Mouse (Mus musculus): ENCODE results near the gene Ciapin1. TPM values are rescaled to one million over a fixed set of nuclear protein-coding genes. Genes with fewer than 3 reads are reported as not detected.
"Not testable (repeated sequence)": the region's sequence is repeated elsewhere in the genome, so short reads cannot be mapped to it uniquely, and the experiment has no call there.

Ciapin1 gene
- polyA plus RNA-seq, 1 experiment from 2014 or later, result 91.9 TPM

GRCm38 (mm10) chr8:94861352-94861910 lies 23.3 kb upstream of the Ciapin1 start:
- Histone ChIP-seq H3K4me2 (ENCODE audit: low read depth, low read length) (no peak overlapping the region), H3K4me1 (replicated peaks; ENCODE audit: control insufficient read depth, insufficient read depth, low read length) (peaks cover 10% of the 10 kb centered on the region), H3K27me3 (ENCODE audit: control insufficient read depth, insufficient read depth, low read depth, low read length) (no peaks in the 10 kb centered on the region), H3K36me3 (ENCODE audit: control insufficient read depth, insufficient read depth, low read length) (peaks cover 28% of the 10 kb centered on the region), H3K9me3 (ENCODE audit: control insufficient read depth, low read length) (no peaks in the 10 kb centered on the region), H3K27ac (ENCODE audit: low read length) (no peak overlapping the region), H3K9ac (ENCODE audit: low read length) (no peak overlapping the region), H3K4me3 (ENCODE audit: low read length) (no peak overlapping the region)
- no peak for ATAC-seq (ENCODE audit: low read depth)
- WGBS, result 75% methylated on average over 8 of the region's 8 CpGs

- Histone ChIP-seq H3K27me3 (ENCODE audit: control insufficient read depth, insufficient read depth, low read depth, low read length) (no peaks in the 10 kb centered on the region), H3K9me3 (ENCODE audit: control insufficient read depth, low read length) (no peaks in the 10 kb centered on the region), H3K4me1 (replicated peaks; ENCODE audit: control insufficient read depth, insufficient read depth, low read length) (peaks cover 10% of the 10 kb centered on the region), H3K4me3 (ENCODE audit: low read length) (peak within 1 kb of the TSS; percentile 66), H3K27ac (ENCODE audit: low read length) (0 out of 2 replicates have a peak within 1 kb of the TSS, but pooled peaks have one; percentile 24), H3K36me3 (ENCODE audit: control insufficient read depth, insufficient read depth, low read length) (peaks cover 18% of the 10 kb centered on the region), H3K4me2 (ENCODE audit: low read depth, low read length) (peak within 1 kb of the TSS; percentile 66), H3K9ac (ENCODE audit: low read length) (peak within 1 kb of the TSS; percentile 83)
- ATAC-seq (ENCODE audit: low read depth), result peak; percentile 83
- under 1% methylated on average over 68 of the region's 68 CpGs for WGBS
Observed at GRCm38 (mm10) chr8:94857346-94858173, 19.4 kb upstream of the Ciapin1 start, which contains the start of gene Polr2c. Gene Polr2c, plus strand, starts transcription at chr8:94857450.

GRCm38 (mm10) chr8:94857011-94857345 lies 18.8 kb upstream of the Ciapin1 start:
- no peak overlapping the region for H3K9ac ChIP-seq (ENCODE audit: low read length)
- 27% methylated on average over 5 of the region's 5 CpGs for WGBS
- no peak overlapping the region for H3K27ac ChIP-seq (ENCODE audit: low read length)
- H3K4me1 ChIP-seq (replicated peaks; ENCODE audit: control insufficient read depth, insufficient read depth, low read length), result peaks cover 10% of the 10 kb centered on the region
- H3K9me3 ChIP-seq (ENCODE audit: control insufficient read depth, low read length), result no peaks in the 10 kb centered on the region
- peaks cover 22% of the 10 kb centered on the region for H3K36me3 ChIP-seq (ENCODE audit: control insufficient read depth, insufficient read depth, low read length)
- H3K4me2 ChIP-seq (ENCODE audit: low read depth, low read length), result peak overlapping the region; percentile 42
- H3K4me3 ChIP-seq (ENCODE audit: low read length), result peak overlapping the region; percentile 66
- no peak for ATAC-seq (ENCODE audit: low read depth)
- no peaks in the 10 kb centered on the region for H3K27me3 ChIP-seq (ENCODE audit: control insufficient read depth, insufficient read depth, low read depth, low read length)

- ATAC-seq (ENCODE audit: low read depth); H3K4me2 ChIP-seq (ENCODE audit: low read depth, low read length); H3K4me1 ChIP-seq (replicated peaks; ENCODE audit: control insufficient read depth, insufficient read depth, low read length); H3K27me3 ChIP-seq (ENCODE audit: control insufficient read depth, insufficient read depth, low read depth, low read length); H3K9ac ChIP-seq (ENCODE audit: low read length); H3K27ac ChIP-seq (ENCODE audit: low read length); H3K9me3 ChIP-seq (ENCODE audit: control insufficient read depth, low read length); H3K4me3 ChIP-seq (ENCODE audit: low read length): not testable (repeated sequence)
- H3K36me3 ChIP-seq (ENCODE audit: control insufficient read depth, insufficient read depth, low read length), result peaks cover 38% of the 10 kb centered on the region
- 87% methylated on average over 11 of the region's 11 CpGs for WGBS
Observed at GRCm38 (mm10) chr8:94854761-94855160, 16.6 kb upstream of the Ciapin1 start.

- Histone ChIP-seq H3K27me3 (ENCODE audit: control insufficient read depth, insufficient read depth, low read depth, low read length) (no peaks in the 10 kb centered on the region), H3K4me2 (ENCODE audit: low read depth, low read length) (no peak overlapping the region), H3K36me3 (ENCODE audit: control insufficient read depth, insufficient read depth, low read length) (peaks cover 53% of the 10 kb centered on the region), H3K4me1 (replicated peaks; ENCODE audit: control insufficient read depth, insufficient read depth, low read length) (no peaks in the 10 kb centered on the region), H3K9me3 (ENCODE audit: control insufficient read depth, low read length) (no peaks in the 10 kb centered on the region), H3K9ac (ENCODE audit: low read length) (no peak overlapping the region), H3K27ac (ENCODE audit: low read length) (no peak overlapping the region), H3K4me3 (ENCODE audit: low read length) (no peak overlapping the region)
- WGBS, result 89% methylated on average over 5 of the region's 5 CpGs
- ATAC-seq (ENCODE audit: low read depth), result no peak
Observed at GRCm38 (mm10) chr8:94850049-94850448, 11.9 kb upstream of the Ciapin1 start.

- H3K4me3 ChIP-seq (ENCODE audit: low read length), result no peak overlapping the region
- no peak overlapping the region for H3K9ac ChIP-seq (ENCODE audit: low read length)
- no peaks in the 10 kb centered on the region for H3K27me3 ChIP-seq (ENCODE audit: control insufficient read depth, insufficient read depth, low read depth, low read length)
- H3K9me3 ChIP-seq (ENCODE audit: control insufficient read depth, low read length), result no peaks in the 10 kb centered on the region
- H3K36me3 ChIP-seq (ENCODE audit: control insufficient read depth, insufficient read depth, low read length), result peaks cover 12% of the 10 kb centered on the region; the same call in 1 of the 2 replicates
- no peak for ATAC-seq (ENCODE audit: low read depth)
- WGBS, result 37% methylated on average over 2 of the region's 2 CpGs
- no peak overlapping the region for H3K4me2 ChIP-seq (ENCODE audit: low read depth, low read length)
- H3K4me1 ChIP-seq (replicated peaks; ENCODE audit: control insufficient read depth, insufficient read depth, low read length), result peaks cover 16% of the 10 kb centered on the region
- H3K27ac ChIP-seq (ENCODE audit: low read length), result no peak overlapping the region
Observed at GRCm38 (mm10) chr8:94841183-94841582, 3.0 kb upstream of the Ciapin1 start.

- Histone ChIP-seq H3K4me3 (ENCODE audit: low read length) (peak overlapping the region; percentile 81), H3K4me1 (replicated peaks; ENCODE audit: control insufficient read depth, insufficient read depth, low read length) (peaks cover 16% of the 10 kb centered on the region), H3K27me3 (ENCODE audit: control insufficient read depth, insufficient read depth, low read depth, low read length) (no peaks in the 10 kb centered on the region), H3K36me3 (ENCODE audit: control insufficient read depth, insufficient read depth, low read length) (no peaks in the 10 kb centered on the region; the same call in 1 of the 2 replicates), H3K4me2 (ENCODE audit: low read depth, low read length) (peak overlapping the region; percentile 75), H3K9me3 (ENCODE audit: control insufficient read depth, low read length) (no peaks in the 10 kb centered on the region), H3K9ac (ENCODE audit: low read length) (peak overlapping the region; percentile 89), H3K27ac (ENCODE audit: low read length) (peak overlapping the region; percentile 86)
- WGBS, result under 1% methylated on average over 24 of the region's 24 CpGs
- peak; percentile 67 for ATAC-seq (ENCODE audit: low read depth)
Observed at GRCm38 (mm10) chr8:94838600-94838999, 442 bp upstream of the Ciapin1 start.

- peak overlapping the region; percentile 81 for H3K4me3 ChIP-seq (ENCODE audit: low read length)
- ATAC-seq (ENCODE audit: low read depth), result no peak
- no peaks in the 10 kb centered on the region for H3K27me3 ChIP-seq (ENCODE audit: control insufficient read depth, insufficient read depth, low read depth, low read length)
- peak overlapping the region; percentile 84 for H3K9ac ChIP-seq (ENCODE audit: low read length)
- WGBS, result 53% methylated on average over 11 of the region's 11 CpGs
- peak overlapping the region; percentile 92 for H3K4me2 ChIP-seq (ENCODE audit: low read depth, low read length)
- H3K4me1 ChIP-seq (replicated peaks; ENCODE audit: control insufficient read depth, insufficient read depth, low read length), result peaks cover 16% of the 10 kb centered on the region
- H3K27ac ChIP-seq (ENCODE audit: low read length), result no peak overlapping the region
- peaks cover 2% of the 10 kb centered on the region; the same call in 1 of the 2 replicates for H3K36me3 ChIP-seq (ENCODE audit: control insufficient read depth, insufficient read depth, low read length)
- H3K9me3 ChIP-seq (ENCODE audit: control insufficient read depth, low read length), result no peaks in the 10 kb centered on the region
Observed at GRCm38 (mm10) chr8:94836456-94837240, 1.5 kb downstream of the Ciapin1 start.

- H3K36me3 ChIP-seq (ENCODE audit: control insufficient read depth, insufficient read depth, low read length); ATAC-seq (ENCODE audit: low read depth); H3K27ac ChIP-seq (ENCODE audit: low read length); H3K9me3 ChIP-seq (ENCODE audit: control insufficient read depth, low read length); H3K9ac ChIP-seq (ENCODE audit: low read length); H3K4me3 ChIP-seq (ENCODE audit: low read length); H3K4me2 ChIP-seq (ENCODE audit: low read depth, low read length); H3K27me3 ChIP-seq (ENCODE audit: control insufficient read depth, insufficient read depth, low read depth, low read length): not testable (repeated sequence)
- 95% methylated on average over 13 of the region's 13 CpGs for WGBS
- H3K4me1 ChIP-seq (replicated peaks; ENCODE audit: control insufficient read depth, insufficient read depth, low read length), result peaks cover 16% of the 10 kb centered on the region
Observed at GRCm38 (mm10) chr8:94835751-94836150, 2.4 kb downstream of the Ciapin1 start.

Measured in lung, embryonic 16.5 days (tissue).